Mouse (Mus musculus) layer of hippocampus, adult 9-10 months (tissue): ENCODE data around the gene Ccdc155.

Experiments
- DNase-seq: peaks from one replicate; pipeline ENCODE4 v3.0.0; 2022; ENCODE audit warnings: low spot score

The Ccdc155 gene

DNA sequence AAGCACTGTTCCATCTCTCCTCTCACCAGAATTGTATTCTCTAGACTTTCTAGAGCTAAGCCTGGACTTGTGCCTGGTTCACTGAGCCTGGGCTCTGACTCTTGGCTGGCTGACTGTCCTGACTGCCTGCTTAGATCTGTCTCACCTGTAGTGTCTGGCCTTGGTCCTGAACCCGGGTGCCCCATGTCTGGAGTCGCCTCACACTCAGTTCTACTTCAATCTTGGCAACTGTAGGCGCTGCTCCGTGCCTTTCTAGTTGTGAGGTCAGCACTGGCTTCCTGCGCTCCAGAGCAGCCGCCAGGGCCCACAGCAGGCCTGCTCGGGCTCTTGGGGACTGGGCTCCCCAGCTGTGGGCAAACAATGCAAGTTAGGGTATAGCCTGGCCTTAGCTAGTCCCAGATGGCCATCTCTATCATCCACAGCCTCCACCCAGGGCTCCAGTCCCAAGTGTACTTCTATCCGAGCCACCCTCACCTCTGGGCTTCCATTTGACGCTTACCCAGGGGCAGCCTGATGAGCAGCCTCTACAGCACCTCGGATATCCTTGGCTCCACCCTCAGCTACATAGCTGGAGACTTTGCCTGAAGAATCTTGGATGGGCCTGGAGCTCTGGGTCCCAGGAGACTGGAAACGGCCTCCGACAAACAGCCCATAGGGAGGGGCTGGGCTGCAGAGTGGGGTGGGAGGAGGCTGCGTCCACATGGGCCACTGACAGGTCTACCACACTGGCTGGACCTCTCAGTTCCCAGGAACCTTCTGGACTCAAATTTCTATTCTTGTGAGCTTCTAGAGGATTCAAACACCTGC is 60.1 kb downstream of the Ccdc155 start:
- DNase-seq = no peak

DNA sequence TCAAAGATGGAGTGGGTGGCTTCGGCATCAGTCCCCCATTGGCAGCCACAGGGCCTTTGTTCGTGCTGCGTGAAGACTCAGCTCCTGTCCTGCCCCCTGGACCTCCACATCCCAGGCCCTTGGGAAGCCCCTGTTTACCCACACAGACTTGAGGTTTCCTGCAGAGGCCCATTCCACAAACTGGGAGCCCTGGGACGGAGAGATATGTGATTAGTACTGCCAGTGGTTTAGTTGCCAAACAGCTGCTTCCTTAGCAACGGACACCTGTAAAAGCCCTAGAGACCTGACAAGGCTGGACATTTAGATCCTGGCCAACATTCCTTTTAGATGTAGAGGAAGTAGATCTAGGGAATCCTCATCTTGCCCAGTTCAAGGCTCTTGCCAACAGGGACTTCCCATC is 62.8 kb downstream of the Ccdc155 start:
- no peak for DNase-seq

DNA sequence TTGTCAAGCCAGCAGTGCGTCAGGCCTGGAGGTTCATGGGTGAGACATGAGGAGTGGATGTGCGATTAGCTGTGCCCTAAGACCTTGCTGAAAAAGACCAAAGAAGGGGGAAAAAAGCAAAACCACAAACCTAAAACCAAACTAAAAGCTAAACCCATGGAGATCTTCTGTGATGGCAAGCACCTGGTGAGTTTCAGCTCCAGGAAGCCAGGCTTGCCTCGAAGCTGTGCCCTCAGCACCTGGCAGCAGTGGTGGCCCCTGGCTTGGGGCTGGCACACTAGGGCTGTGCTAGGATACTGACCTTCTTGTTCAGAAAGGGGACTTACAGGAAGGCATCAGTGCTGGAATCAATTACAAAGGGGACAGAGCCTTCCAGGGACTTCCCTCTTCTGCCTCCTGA is 63.4 kb downstream of the Ccdc155 start:
- no peak for DNase-seq

DNA sequence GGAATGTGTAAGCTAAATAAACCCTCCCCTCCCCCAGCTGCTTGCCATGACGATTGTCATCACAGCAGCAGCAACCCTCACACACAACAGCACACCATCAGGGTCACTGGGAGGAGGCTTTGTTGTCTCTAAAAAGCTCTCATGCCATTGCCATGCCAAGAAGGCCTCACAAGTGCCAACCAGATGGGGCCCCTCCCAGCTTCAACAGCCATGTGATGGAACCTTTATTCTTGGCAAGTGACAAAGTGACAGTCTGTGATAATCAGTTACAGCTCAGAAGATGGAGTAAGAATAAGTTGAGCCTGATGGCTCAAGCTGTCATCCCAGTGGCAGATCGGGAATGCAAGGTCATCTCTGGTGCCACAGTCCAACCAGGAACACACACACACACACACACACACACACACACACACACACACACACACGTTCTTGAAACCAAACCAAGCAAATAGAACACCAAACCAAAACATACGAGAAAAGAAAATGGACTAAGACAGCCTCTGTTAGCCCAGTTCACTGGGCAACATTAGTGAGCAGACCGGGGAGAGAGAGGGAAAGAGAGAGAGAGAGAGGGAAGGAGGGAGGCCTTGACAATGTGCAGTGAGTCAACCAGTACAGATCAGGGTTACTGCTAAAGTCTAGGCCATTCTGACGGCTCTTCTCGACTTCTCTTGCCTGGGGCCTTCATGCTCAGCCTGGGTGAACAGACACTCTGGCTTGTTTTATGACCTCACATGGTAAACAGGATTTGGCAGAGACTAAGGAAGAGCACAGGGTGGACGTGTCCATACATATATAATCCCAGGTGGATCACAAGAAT is 64.6 kb downstream of the Ccdc155 start:
- no peak for DNase-seq

DNA sequence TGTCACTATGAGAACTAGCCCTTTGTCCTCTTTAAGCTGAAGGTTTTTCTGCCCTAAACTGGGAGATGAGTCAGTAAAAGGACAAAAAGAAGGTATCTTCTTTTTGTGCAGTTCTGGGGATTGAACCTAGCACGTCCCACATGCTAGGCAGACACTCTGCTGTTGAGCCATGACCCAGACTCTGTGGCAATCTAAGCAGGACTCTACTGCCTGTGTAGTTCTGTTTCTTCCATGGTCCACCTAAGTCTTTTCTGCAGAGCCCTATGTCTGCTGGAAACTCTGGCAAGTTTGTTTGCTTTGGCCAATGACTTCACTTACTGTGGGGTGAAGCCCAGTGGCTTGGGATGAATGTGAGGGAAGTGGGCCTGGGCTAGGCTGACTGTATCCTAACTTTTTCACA is 66.3 kb downstream of the Ccdc155 start:
- no peak for DNase-seq

DNA sequence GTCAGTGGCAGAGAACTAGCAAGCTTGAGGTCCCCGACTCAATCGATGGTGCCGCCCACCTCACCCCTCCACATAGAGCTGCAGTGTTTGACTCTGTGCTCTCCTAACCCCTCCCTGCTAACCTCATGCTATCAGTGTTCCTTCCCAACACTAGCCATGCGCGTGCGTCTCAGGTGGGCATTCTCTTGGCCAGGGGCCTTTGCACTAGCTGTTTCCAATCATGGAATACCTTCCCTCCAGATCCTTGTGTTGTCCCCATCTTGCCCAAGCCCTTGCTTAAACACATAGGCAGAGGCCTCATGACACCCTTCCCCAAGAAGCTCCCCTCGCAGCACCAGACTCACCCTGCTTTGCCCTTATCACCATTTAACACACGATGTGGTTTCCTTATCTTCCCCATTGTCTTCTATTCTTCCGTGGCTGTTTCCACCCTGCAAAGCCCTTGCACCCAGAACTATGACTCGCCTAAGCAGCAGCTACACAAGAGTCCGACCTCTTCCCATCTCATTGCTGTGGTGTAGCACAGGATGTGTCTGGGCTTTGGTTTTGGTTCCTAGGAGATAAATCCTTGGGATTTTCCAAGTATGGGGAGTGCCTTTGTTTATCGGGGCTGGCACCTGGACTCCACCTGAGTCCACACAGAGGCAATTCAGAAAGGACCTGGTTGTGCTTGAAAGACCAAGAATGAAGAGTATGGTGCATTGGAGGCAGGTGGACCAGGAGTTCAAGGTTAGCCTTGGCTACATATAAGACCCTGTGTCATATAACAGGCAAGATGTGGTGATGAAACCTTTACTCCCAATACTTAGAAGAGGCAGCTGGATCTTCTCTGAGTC is 67.3 kb downstream of the Ccdc155 start:
- DNase-seq = no peak

DNA sequence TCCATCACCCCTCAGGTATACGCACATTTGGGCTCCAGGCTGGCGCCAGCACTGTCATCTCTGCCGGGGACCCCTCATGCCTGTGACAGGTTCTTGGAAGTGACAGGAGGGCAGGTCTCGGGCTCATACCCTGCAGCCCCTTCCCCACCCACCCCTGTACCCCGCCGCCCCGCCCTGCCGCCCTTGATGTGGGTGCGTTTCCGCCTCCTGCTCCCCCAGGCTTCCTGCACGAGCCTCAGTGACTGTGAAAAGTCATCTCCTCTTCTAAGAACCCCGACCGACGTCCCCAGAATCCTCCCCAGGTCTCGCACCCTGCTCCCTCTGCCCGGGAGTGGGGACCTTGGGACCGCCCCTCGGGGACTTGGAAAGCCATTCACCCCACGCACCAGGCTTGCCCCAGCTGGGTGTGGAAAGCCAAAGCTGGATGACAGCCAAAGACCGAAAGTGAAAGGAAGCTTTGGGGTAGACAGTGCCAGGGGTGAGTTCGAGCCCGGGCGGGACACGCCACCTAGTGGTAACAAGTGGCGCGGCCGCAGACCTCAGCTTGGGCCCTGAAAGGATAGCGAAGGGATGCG is 68.6 kb downstream of the Ccdc155 start, which contains the start of the genes Gm45713 and Flt3l:
Gene Gm45713 (minus strand): TSS at position 239 of the 575 bp plus-strand sequence.
Gene Flt3l (minus strand): TSS at position 440 of the 575 bp plus-strand sequence.
- peak; percentile 87 for DNase-seq

DNA sequence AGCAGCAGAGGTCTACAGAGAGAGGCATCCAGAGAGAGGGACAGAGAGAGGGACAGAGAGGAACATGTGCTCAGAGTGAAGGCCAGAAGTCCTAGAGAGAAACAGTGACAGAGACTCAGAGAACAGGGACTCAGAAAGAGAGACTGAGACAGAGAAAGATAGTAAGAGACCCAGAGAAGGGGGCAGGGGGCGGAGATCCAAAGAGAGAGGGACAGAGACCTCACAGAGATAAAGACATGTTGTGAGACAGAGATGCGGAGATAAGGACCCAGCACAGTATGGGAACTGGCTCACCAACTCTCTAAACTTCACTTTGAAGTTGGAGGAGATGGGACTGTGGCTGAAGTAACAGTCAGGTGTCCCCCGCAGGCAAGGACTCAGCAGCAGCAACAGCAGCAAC is 69.3 kb downstream of the Ccdc155 start:
- no peak for DNase-seq

DNA sequence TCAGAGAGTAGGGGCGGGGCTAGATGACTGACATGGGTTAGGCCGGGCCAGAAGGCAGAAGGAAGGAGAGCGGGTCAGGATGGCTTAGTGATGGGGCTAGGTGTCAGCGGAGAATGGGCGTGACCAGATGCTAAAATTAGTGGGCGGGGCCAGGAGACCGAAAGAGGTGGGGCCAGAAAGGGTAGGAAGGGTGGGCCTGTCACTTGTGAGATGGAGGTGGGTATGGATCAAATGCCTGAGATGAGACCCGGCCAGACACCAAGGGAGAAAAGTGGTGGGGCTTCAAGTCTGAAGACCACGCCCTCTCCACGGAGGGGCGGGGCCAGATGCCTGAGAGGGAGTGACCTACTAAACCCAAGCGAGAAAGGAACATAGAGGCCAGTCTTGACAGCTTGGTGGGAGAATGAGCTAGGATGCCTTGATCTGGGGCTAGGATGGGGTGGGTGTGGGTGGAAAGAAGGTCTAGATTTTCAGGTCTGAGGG is 70.1 kb downstream of the Ccdc155 start:
- no peak for DNase-seq
